Mouse (Mus musculus) CH12.LX (cell line): ENCODE measurements around the gene Grifin. TPM values are rescaled to one million over a fixed set of nuclear protein-coding genes. Genes with fewer than 3 reads are reported as not detected.

Source experiments
- DNase-seq: peaks from one replicate; pipeline ENCODE4 v3.0.0-alpha.2; 2013; ENCODE audit errors: extremely low read depth
- H3K27ac ChIP-seq: 2 replicates; pipeline ENCODE4 v1.5.1; 2012; ENCODE audit warnings: low read depth, mild to moderate bottlenecking, control low read depth, moderate library complexity; ENCODE audit not compliant: insufficient read depth
- H3K27me3 ChIP-seq: replicated peaks from 2 replicates; pipeline ENCODE3; 2012; ENCODE audit warnings: inconsistent platforms
- H3K36me3 ChIP-seq, 2 experiments: replicated peaks in 1 of 2; 2 replicates each; pipeline versions ENCODE3 to v1.6.1; 2012; ENCODE audit warnings: inconsistent platforms in 1 of 2, low read length in 1 of 2, mild to moderate bottlenecking in 1 of 2, mixed read lengths in 1 of 2, moderate library complexity in 1 of 2; ENCODE audit not compliant: control insufficient read depth in 1 of 2, insufficient read depth in 1 of 2
- H3K4me1 ChIP-seq, 2 experiments: 2 replicates each; pipeline ENCODE4 v1.6.1; 2012; ENCODE audit warnings: inconsistent platforms in 1 of 2, moderate library complexity in 1 of 2; ENCODE audit not compliant: insufficient read depth in 2 of 2, control insufficient read depth in 1 of 2
- H3K4me2 ChIP-seq: 2 replicates; pipeline ENCODE4 v1.6.1; 2012; ENCODE audit warnings: low read depth, mild to moderate bottlenecking, control low read depth; ENCODE audit not compliant: poor library complexity, insufficient read depth, severe bottlenecking
- H3K4me3 ChIP-seq, 3 experiments: fragments of 150-350 bp in 1 of 3; sonication (generic) in 1 of 3; replicated peaks in 1 of 3; 2 replicates each; pipeline versions ENCODE3 to v1.5.1; 2011 to 2012; ENCODE audit warnings: low read depth in 2 of 3, low read length in 2 of 3, mild to moderate bottlenecking in 2 of 3, moderate library complexity in 2 of 3, control low read depth in 1 of 3, improper control_type of control experiment in 1 of 3, inconsistent platforms in 1 of 3, mixed read lengths in 1 of 3; ENCODE audit not compliant: poor library complexity in 1 of 3
- H3K79me2 ChIP-seq: replicated peaks from 2 replicates; pipeline ENCODE4 v1.6.1; 2012; ENCODE audit warnings: mild to moderate bottlenecking, moderate library complexity; ENCODE audit not compliant: control insufficient read depth, poor library complexity, insufficient read depth, severe bottlenecking; ENCODE audit errors: extremely low read depth
- H3K9ac ChIP-seq: 2 replicates; pipeline ENCODE4 v1.6.1; 2012; ENCODE audit warnings: low read depth, mild to moderate bottlenecking, control low read depth, moderate library complexity; ENCODE audit not compliant: insufficient read depth
- H3K9me3 ChIP-seq: replicated peaks from 2 replicates; pipeline ENCODE3; 2012; ENCODE audit warnings: low read length, inconsistent platforms, mixed read lengths
- BHLHE40 ChIP-seq: IDR thresholded peaks from 2 replicates; pipeline ENCODE4 v1.6.1; 2011; ENCODE audit warnings: mild to moderate bottlenecking, low read depth, low read length, improper control_type of control experiment
- CHD1 ChIP-seq: IDR thresholded peaks from 2 replicates; pipeline ENCODE4 v1.6.1; 2012; ENCODE audit warnings: low read depth, low read length, improper control_type of control experiment, inconsistent platforms
- CHD2 ChIP-seq: IDR thresholded peaks from 2 replicates; pipeline ENCODE4 v1.6.1; 2011; ENCODE audit warnings: low read length, improper control_type of control experiment
- E2F4 ChIP-seq: IDR thresholded peaks from 2 replicates; pipeline ENCODE4 v1.6.1; 2011; ENCODE audit warnings: low read depth, low read length, improper control_type of control experiment; ENCODE audit not compliant: insufficient replicate concordance
- EP300 ChIP-seq: IDR thresholded peaks from 2 replicates; pipeline ENCODE4 v1.6.1; 2011; ENCODE audit warnings: low read length, improper control_type of control experiment
- ETS1 ChIP-seq: conservative IDR thresholded peaks from 2 replicates; pipeline ENCODE4 v1.6.1; 2012; ENCODE audit warnings: low read depth, mild to moderate bottlenecking, inconsistent platforms, low read length, improper control_type of control experiment, moderate library complexity
- GABPA ChIP-seq: IDR thresholded peaks from 2 replicates; pipeline ENCODE4 v1.6.1; 2012; ENCODE audit warnings: low read depth, low read length, improper control_type of control experiment, inconsistent platforms; ENCODE audit not compliant: insufficient replicate concordance
- HCFC1 ChIP-seq: IDR thresholded peaks from 2 replicates; pipeline ENCODE4 v1.6.1; 2012; ENCODE audit warnings: low read depth, mild to moderate bottlenecking, inconsistent platforms, low read length, improper control_type of control experiment
- JUN ChIP-seq: IDR thresholded peaks from 2 replicates; pipeline ENCODE4 v1.6.1; 2011; ENCODE audit warnings: low read depth, mild to moderate bottlenecking, low read length, improper control_type of control experiment, moderate library complexity; ENCODE audit not compliant: insufficient read depth
- JUND ChIP-seq: conservative IDR thresholded peaks from 2 replicates; pipeline ENCODE4 v1.6.1; 2011; ENCODE audit warnings: low read depth, low read length, improper control_type of control experiment
- KAT2A ChIP-seq: IDR thresholded peaks from 2 replicates; pipeline ENCODE4 v1.6.1; 2012; ENCODE audit warnings: low read length, improper control_type of control experiment, inconsistent platforms; ENCODE audit not compliant: insufficient replicate concordance
- MAFK ChIP-seq: IDR thresholded peaks from 2 replicates; pipeline ENCODE4 v1.6.1; 2011; ENCODE audit warnings: low read length, improper control_type of control experiment; ENCODE audit not compliant: insufficient replicate concordance
- MAX ChIP-seq: IDR thresholded peaks from 2 replicates; pipeline ENCODE4 v1.6.1; 2011; ENCODE audit warnings: low read length, improper control_type of control experiment
- MAZ ChIP-seq: IDR thresholded peaks from 2 replicates; pipeline ENCODE4 v1.6.1; 2012; ENCODE audit warnings: low read depth, mild to moderate bottlenecking, inconsistent platforms, low read length, improper control_type of control experiment, moderate library complexity
- MXI1 ChIP-seq: IDR thresholded peaks from 2 replicates; pipeline ENCODE4 v1.6.1; 2011; ENCODE audit warnings: mild to moderate bottlenecking, low read depth, low read length, improper control_type of control experiment
- MYC ChIP-seq: IDR thresholded peaks from 2 replicates; pipeline ENCODE4 v1.6.1; 2011; ENCODE audit warnings: low read depth, mild to moderate bottlenecking, improper control_type of control experiment, low read length
- POLR2A ChIP-seq: IDR thresholded peaks from 2 replicates; pipeline ENCODE4 v1.6.1; 2011; ENCODE audit warnings: low read depth, mild to moderate bottlenecking, improper control_type of control experiment, low read length
- POLR2AphosphoS2 ChIP-seq: IDR thresholded peaks from 2 replicates; pipeline ENCODE4 v1.6.1; 2011; ENCODE audit warnings: low read depth, low read length, improper control_type of control experiment
- RAD21 ChIP-seq: IDR thresholded peaks from 2 replicates; pipeline ENCODE4 v1.6.1; 2011; ENCODE audit warnings: low read depth, mild to moderate bottlenecking, low read length, improper control_type of control experiment, moderate library complexity
- RCOR1 ChIP-seq: conservative IDR thresholded peaks from 2 replicates; pipeline ENCODE4 v1.6.1; 2012; ENCODE audit warnings: low read depth, mild to moderate bottlenecking, inconsistent platforms, low read length, improper control_type of control experiment
- SIN3A ChIP-seq: IDR thresholded peaks from 2 replicates; pipeline ENCODE4 v1.6.1; 2012; ENCODE audit warnings: low read length, improper control_type of control experiment, inconsistent platforms
- SMC3 ChIP-seq: IDR thresholded peaks from 2 replicates; pipeline ENCODE4 v1.6.1; 2011; ENCODE audit warnings: low read depth, low read length, improper control_type of control experiment
- TBP ChIP-seq: conservative IDR thresholded peaks from 2 replicates; pipeline ENCODE4 v1.6.1; 2011; ENCODE audit warnings: low read depth, low read length, improper control_type of control experiment
- TCF12 ChIP-seq: IDR thresholded peaks from 2 replicates; pipeline ENCODE4 v1.6.1; 2014; ENCODE audit warnings: low read depth, mild to moderate bottlenecking, inconsistent platforms, low read length, improper control_type of control experiment
- UBTF ChIP-seq: IDR thresholded peaks from 2 replicates; pipeline ENCODE4 v1.6.1; 2012; ENCODE audit warnings: low read depth, mild to moderate bottlenecking, inconsistent platforms, low read length, improper control_type of control experiment, moderate library complexity
- USF1 ChIP-seq: IDR thresholded peaks from 2 replicates; pipeline ENCODE4 v1.6.1; 2014; ENCODE audit warnings: low read depth, mild to moderate bottlenecking, inconsistent platforms, low read length, improper control_type of control experiment
- ZC3H11A ChIP-seq: IDR thresholded peaks from 2 replicates; pipeline ENCODE4 v1.6.1; 2012; ENCODE audit warnings: low read depth, mild to moderate bottlenecking, inconsistent platforms, low read length, improper control_type of control experiment
- ZKSCAN1 ChIP-seq: IDR thresholded peaks from 2 replicates; pipeline ENCODE4 v1.6.1; 2012; ENCODE audit warnings: low read depth, inconsistent platforms, low read length, improper control_type of control experiment, borderline replicate concordance
- ZMIZ1 ChIP-seq: IDR thresholded peaks from 2 replicates; pipeline ENCODE4 v1.6.1; 2012; ENCODE audit warnings: low read depth, mild to moderate bottlenecking, inconsistent platforms, low read length, improper control_type of control experiment
- ZNF384 ChIP-seq: IDR thresholded peaks from 2 replicates; pipeline ENCODE4 v1.6.1; 2012; ENCODE audit warnings: low read depth, low read length, improper control_type of control experiment, inconsistent platforms
- dilution Hi-C: fragments of 300-500 bp; cut with MboI; formaldehyde crosslinking; loops from 2 replicates; pipeline ENCODE4 v1.14.3; 2020; ENCODE audit warnings: low sequenced_read_pairs; ENCODE audit not compliant: extremely low pct_unique_long_range_greater_than_20kb, extremely low pct_ligation_motif_present
- in situ Hi-C: fragments of 300-500 bp; cut with MboI; formaldehyde crosslinking; loops from 3 replicates; pipeline ENCODE4 v1.14.3; 2019; ENCODE audit warnings: low sequenced_read_pairs, low pct_ligation_motif_present, low pct_unique_long_range_greater_than_20kb, mixed read lengths
- polyA plus RNA-seq: library from polyadenylated mRNA; unstranded; fragments of >175 nt; gene quantifications from 2 replicates; pipeline ENCODE4 v1.2.1, GENCODE M21; 2012; ENCODE audit warnings: low read depth; ENCODE audit not compliant: insufficient read length
- total RNA-seq, 2 experiments: library from RNA; depleted of rRNA; stranded (reverse); fragments of 300-350 nt in 1 of 2; fragments of >200 nt in 1 of 2; gene quantifications; 2 replicates each; pipeline ENCODE4 v1.2.3; 2012 to 2014

Grifin gene
- total and polyA plus RNA-seq, 3 experiments = not detected

DNA sequence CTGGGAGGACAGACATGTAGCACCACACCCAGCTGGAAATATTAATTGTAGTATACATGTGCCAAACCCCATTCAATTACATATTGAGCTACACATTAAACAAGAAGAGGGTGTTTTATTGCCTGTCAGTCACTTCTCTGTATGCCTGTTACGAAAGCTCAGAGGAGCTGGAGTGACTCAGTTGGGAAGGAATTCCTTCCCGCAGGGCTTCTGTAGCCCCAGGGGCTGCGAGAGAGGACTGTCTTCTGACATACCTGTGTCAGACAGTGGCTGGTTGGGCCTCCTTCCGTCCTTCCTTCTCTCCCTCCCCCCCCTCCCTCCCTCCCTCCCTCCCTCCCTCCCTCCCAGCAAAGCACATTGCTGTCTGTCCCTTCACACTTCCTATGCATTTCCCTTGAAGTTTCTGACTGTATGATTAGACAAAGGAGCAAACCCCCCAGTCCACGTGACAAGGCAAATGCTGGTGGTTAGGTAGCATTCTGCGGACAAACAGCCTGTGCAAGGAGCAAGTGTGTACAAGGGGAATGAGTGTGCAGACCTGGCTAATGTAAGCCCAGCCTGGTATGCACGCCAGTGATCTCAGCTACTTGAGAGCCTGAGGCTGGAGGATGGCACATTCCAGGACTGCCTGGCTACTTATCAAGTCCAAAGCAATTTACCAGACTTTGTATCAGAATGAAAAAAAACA, 49.9 kb downstream of the Grifin start:
- dilution Hi-C loops (no loop called here), in situ Hi-C loops (no loop called here)
- H3K9me3 ChIP-seq = no peaks in the 10 kb centered on the region
- H3K4me2 ChIP-seq = no peak overlapping the region; the same call in 1 of the 2 replicates
- no peak overlapping the region for H3K4me3 ChIP-seq
- peaks cover 5 to 39% of the 10 kb centered on the region in 2 experiments for H3K36me3 ChIP-seq
- H3K9ac ChIP-seq = no peak overlapping the region
- H3K79me2 ChIP-seq = peaks cover 11% of the 10 kb centered on the region
- peak; percentile 73 for DNase-seq
- H3K27ac ChIP-seq = peak overlapping the region; percentile 88
- TF ChIP-seq USF1 (no peak; the same call in 1 of the 2 replicates), BHLHE40 (peak; percentile 57), E2F4 (no peak), MAFK (no peak), ZNF384 (peak; percentile 30; the same call in 1 of the 2 replicates)
- no peaks in the 10 kb centered on the region for H3K27me3 ChIP-seq
- H3K4me1 ChIP-seq = peaks cover 32 to 86% of the 10 kb centered on the region in 2 experiments

DNA sequence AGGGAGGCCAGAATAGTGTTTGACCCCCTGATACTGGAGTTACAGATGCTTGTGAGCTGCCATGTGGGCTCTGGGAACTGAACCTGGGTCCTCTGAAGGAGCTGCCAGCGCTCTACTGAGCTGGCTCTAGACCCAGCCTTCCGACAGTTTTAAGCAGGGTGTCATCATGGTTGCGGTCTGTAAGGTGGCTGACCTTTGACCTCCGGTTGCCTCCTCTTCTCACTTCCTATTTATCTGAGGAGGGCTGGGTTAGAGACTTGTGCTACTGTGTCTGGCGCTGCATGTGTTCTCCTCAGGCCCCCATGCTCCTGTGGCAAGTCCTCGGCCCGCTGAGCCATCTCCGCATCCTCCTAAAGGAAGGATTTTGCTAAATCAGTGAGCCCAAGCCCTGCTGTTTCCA, 51.0 kb downstream of the Grifin start:
- H3K27ac ChIP-seq = peak overlapping the region; percentile 82
- no peaks in the 10 kb centered on the region for H3K9me3 ChIP-seq
- H3K27me3 ChIP-seq = no peaks in the 10 kb centered on the region
- peaks cover 9% of the 10 kb centered on the region for H3K79me2 ChIP-seq
- DNase-seq = peak; percentile 93
- no peak overlapping the region for H3K4me3 ChIP-seq
- dilution Hi-C loops = no loop called here
- in situ Hi-C loops = no loop called here
- H3K9ac ChIP-seq = no peak overlapping the region
- H3K4me2 ChIP-seq = no peak overlapping the region
- H3K4me1 ChIP-seq = peaks cover 32 to 90% of the 10 kb centered on the region in 2 experiments
- peaks cover 5 to 36% of the 10 kb centered on the region in 2 experiments for H3K36me3 ChIP-seq
- TF ChIP-seq MAX = peak; percentile 55
- TF ChIP-seq MYC = peak; percentile 52; the same call in 1 of the 2 replicates
- peak; percentile 22; the same call in 1 of the 2 replicates for TF ChIP-seq TCF12
- TF ChIP-seq ZC3H11A = no peak
- no peak; the same call in 1 of the 2 replicates for TF ChIP-seq ETS1
- no peak for TF ChIP-seq POLR2AphosphoS2
- TF ChIP-seq CHD2 = peak; percentile 59; the same call in 1 of the 2 replicates
- no peak for TF ChIP-seq TBP
- no peak for TF ChIP-seq ZKSCAN1
- TF ChIP-seq MXI1 = peak; percentile 58; the same call in 1 of the 2 replicates
- no peak for TF ChIP-seq RCOR1
- no peak for TF ChIP-seq MAFK
- TF ChIP-seq KAT2A = no peak
- TF ChIP-seq RAD21 = no peak
- no peak for TF ChIP-seq CHD1
- no peak for TF ChIP-seq MAZ
- no peak; the same call in 1 of the 2 replicates for TF ChIP-seq SIN3A
- no peak for TF ChIP-seq JUND
- no peak; the same call in 1 of the 2 replicates for TF ChIP-seq EP300
- no peak for TF ChIP-seq GABPA
- no peak for TF ChIP-seq ZMIZ1
- no peak for TF ChIP-seq USF1
- 0 out of 2 replicates have a peak, but pooled peaks have one; percentile 5 for TF ChIP-seq BHLHE40
- TF ChIP-seq POLR2A = 0 out of 2 replicates have a peak, but pooled peaks have one; percentile 22
- TF ChIP-seq SMC3 = no peak
- TF ChIP-seq E2F4 = no peak
- TF ChIP-seq UBTF = no peak
- TF ChIP-seq JUN = no peak
- TF ChIP-seq HCFC1 = peak; percentile 34; the same call in 1 of the 2 replicates
